Mouse (Mus musculus): Measurements from ENCODE around the gene Nupr1.

Gene Nupr1

GRCm38 (mm10) chr7:126601896-126602295 lies 28.8 kb downstream of the Nupr1 start:
- no peak for DNase-seq (ENCODE audit: extremely low spot score, low read depth, low spot score)

DNA sequence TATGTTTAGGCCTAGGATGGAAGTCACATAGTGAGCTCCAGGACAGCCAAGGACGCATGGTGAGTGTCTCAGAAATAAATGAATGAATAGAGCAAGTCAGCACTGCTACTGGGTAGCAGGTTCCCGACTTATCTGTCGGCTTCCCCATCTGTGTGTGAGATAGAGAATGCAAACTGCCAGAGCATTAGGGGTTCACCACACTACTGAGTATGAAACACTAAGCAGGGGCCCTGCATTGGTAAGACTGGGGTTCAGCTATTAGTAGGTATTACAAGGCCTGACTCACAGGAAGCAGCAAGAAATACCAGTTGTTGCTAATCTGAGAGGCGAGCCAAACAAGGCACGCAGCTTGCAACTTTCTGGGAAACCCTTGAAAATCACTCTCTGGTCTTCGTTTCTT lies 31.7 kb downstream of the Nupr1 start:
- DNase-seq (ENCODE audit: extremely low spot score, low read depth, low spot score): no peak

DNA sequence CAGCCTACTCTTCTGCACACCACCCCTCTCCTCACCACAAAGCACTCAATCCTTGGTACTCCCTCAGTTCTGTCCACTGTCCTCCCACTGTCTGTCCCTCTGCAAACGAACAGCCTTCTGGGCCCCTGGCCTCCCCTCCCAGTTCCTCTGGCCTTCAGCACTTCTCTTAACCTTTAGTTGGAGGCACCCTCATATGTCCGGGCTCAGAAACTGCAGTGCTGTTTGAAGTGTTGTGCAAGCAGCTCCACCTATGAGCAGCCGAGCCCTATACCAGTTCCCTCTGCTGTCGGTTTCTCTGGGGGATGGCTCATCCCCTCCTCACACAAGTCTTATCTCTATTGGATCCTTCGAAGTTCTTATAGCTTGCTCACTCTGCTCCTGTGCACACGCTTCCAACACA lies 34.2 kb downstream of the Nupr1 start:
- DNase-seq (ENCODE audit: extremely low spot score, low read depth, low spot score): no peak

DNA sequence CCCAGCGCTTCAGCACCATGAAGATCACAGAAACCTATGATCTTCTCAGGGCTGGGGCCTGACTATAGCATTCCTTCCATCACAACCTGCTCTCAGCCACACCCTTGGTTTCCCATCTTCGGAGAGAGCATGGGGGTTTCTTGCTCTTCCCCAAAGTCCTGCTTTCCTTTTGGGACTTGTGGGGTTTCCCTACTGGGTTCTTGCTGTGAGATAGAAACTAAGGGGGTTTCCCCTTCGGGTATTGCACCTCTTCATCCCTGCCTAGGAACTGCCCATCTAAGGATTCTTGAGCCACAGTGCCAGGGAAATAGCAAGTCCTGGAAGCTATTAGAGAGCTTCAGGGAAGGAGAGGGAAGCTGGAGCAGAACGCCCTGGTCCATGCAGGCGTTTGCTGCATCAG lies 34.8 kb downstream of the Nupr1 start:
- DNase-seq (ENCODE audit: extremely low spot score, low read depth, low spot score): no peak

DNA sequence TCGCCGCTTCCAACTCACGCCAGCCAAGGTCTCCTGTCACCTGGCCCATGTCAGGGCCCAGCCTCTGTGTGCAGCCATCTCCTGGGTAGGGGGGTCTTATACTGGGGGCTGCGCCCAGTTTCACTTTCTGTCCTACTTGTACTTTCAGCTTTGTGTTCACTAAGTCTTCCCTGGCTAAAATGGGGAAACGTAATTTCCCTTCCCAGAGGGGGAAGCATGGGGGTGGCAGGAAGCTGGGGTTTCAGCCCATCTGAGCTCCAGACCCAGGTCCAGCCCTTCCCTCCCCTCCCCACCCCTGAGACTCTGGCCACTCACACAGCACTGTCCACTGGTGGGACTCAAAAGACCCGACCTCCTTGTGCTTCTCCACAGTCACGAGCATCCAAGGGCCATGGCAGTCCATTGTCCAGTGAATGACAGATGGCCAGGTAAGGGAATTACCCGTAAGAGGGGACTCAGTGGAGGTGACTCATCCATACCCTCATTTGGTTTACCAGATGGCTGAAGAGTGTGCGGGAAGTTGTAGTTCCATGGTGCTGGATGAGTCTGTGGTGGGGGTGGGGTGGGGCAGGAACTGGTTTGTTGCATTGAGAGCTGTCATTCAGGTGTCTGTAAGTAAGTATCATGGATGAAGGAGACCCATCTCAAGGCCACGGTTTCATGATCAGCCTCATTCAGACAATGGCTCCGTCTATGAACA lies 35.6 kb downstream of the Nupr1 start, which contains the start of gene Il27:
TSS of gene Il27 (minus strand) at position 80 of the 700 bp plus-strand sequence.
- no peak for DNase-seq (ENCODE audit: extremely low spot score, low read depth, low spot score)

GRCm38 (mm10) chr7:126587779-126588178 lies 42.9 kb downstream of the Nupr1 start:
- no peak for DNase-seq (ENCODE audit: extremely low spot score, low read depth, low spot score)

DNA sequence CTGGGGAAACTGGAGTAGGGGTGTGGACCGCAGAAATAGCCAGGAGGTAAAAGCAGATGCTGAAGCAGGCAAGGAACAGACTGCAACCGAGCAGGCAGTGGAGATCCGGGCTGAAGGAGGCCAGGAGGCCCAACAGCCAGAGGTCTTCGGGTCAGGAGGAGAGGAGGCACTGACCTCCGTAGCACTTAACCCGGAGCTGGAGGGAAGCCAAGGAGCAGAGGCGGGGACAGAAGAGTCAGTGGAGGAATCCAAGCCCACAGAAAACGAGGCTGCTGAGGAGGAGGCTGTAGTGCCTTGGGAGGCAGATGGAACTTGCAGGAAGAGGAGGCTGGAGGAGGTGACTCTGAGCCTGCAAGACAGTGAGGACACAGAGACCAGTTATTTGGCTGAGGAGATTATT lies 43.8 kb downstream of the Nupr1 start:
- no peak for DNase-seq (ENCODE audit: extremely low spot score, low read depth, low spot score)

- no peak for DNase-seq (ENCODE audit: extremely low spot score, low read depth, low spot score)
Observed at GRCm38 (mm10) chr7:126585717-126586116, 44.9 kb downstream of the Nupr1 start, which contains the start of gene Cln3. Gene Cln3, minus strand, starts transcription at chr7:126585817.

- no peak for DNase-seq (ENCODE audit: extremely low spot score, low read depth, low spot score)
Observed at GRCm38 (mm10) chr7:126584506-126584977, 46.1 kb downstream of the Nupr1 start, which contains the start of gene Apobr. Gene Apobr, plus strand, starts transcription at chr7:126584942.

GRCm38 (mm10) chr7:126583761-126584160 lies 46.9 kb downstream of the Nupr1 start:
- no peak for DNase-seq (ENCODE audit: extremely low spot score, low read depth, low spot score)

DNA sequence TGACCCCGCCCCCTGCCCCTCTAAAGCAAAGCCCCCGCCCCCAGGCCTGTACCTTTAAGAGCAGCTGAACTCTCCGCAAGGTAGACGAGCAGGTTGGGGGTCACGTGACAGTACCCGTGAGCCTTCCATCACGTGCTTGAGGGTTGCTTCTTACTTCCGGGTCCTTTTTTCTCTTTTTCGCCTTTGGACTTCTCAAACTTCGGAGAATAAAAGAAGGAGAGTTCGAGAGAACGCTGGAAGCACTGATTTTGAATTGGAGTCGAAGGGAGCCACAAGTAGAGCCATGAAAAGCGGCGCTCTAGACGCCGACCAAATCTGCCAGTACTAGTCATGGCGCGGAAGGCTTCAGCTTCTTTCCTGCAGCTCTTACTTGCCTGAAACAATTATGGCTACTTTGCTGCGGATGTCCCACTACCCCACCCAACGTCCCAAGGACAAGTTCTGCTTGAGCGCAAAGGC lies 47.4 kb downstream of the Nupr1 start:
- DNase-seq (ENCODE audit: extremely low spot score, low read depth, low spot score): peak; percentile 94

- no peak for DNase-seq (ENCODE audit: extremely low spot score, low read depth, low spot score)
Observed at GRCm38 (mm10) chr7:126582759-126583158, 47.9 kb downstream of the Nupr1 start.

GRCm38 (mm10) chr7:126581661-126582060 lies 49.0 kb downstream of the Nupr1 start:
- no peak for DNase-seq (ENCODE audit: extremely low spot score, low read depth, low spot score)

DNA sequence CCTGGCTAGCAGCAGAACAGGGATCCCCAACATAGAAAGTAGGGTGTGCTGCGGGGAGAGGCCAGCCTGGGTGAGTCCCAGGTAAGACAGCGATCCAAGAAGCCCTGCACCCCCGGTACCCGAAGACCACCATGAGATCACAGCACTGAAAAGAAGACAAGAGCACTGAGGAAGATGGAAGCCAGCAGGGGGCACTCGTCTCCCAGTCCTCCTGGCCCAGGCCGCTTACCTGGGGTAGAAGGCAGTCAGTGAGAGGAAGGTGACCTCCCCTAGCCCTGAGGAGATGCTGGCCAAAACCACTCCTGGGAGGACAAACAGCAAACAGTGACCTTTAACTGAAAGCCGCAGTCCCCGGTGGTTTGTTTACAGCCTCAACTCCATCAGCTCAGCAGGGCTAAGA lies 51.5 kb downstream of the Nupr1 start:
- no peak for DNase-seq (ENCODE audit: extremely low spot score, low read depth, low spot score)

DNA sequence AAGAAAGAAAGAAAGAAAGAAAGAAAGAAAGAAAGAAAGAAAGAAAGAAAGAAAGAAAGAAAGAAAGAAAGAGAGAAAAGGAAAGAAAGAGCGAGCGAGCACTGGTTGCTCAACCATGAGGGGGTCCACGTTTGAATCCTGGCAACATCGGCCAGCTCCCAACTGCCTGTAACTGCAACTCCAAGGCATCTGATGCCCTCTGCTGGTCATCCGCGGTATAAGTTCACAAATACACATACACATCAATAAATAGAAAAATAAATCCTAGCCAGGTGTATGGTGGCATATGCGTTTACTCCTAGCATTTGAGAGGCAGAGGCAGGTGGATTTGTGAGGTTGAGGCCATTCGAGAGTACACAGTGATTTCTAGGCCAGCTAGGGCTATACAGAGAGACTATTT lies 53.7 kb downstream of the Nupr1 start:
- DNase-seq (ENCODE audit: extremely low spot score, low read depth, low spot score): no peak
